Mouse (Mus musculus) kidney, embryonic 16.5 days (tissue): ENCODE measurements around the gene Gm49320. TPM values are rescaled to one million over a fixed set of nuclear protein-coding genes. Genes with fewer than 3 reads are reported as not detected.
A peak's percentile ranks its signal among the peaks of the same experiment; 100 is the strongest.

ENCODE experiments used
- ATAC-seq: fragments of 200-750 bp; cut with Nextera tagmentation; 2 replicates; pipeline ENCODE4 v1.8.0; 2017; ENCODE audit warnings: moderate TSS enrichment; ENCODE audit not compliant: low FRiP score, low TSS enrichment
- H3K27ac ChIP-seq: fragments of 300-500 bp; sonication (generic); 2 replicates; pipeline ENCODE4 v1.5.1; 2014; ENCODE audit warnings: low read length
- H3K27me3 ChIP-seq: fragments of 300-500 bp; sonication (generic); 2 replicates; pipeline ENCODE4 v1.6.1; 2014; ENCODE audit warnings: low read length, control low read depth, mixed read lengths; ENCODE audit not compliant: insufficient read depth
- H3K36me3 ChIP-seq: fragments of 300-500 bp; sonication (generic); 2 replicates; pipeline ENCODE4 v1.6.1; 2014; ENCODE audit warnings: low read length, control low read depth, mixed read lengths; ENCODE audit not compliant: insufficient read depth
- H3K4me1 ChIP-seq: fragments of 300-500 bp; sonication (generic); 2 replicates; pipeline ENCODE4 v1.6.1; 2014; ENCODE audit warnings: low read length, control low read depth, mixed read lengths; ENCODE audit not compliant: insufficient read depth
- H3K4me2 ChIP-seq: fragments of 300-500 bp; sonication (generic); replicated peaks from 2 replicates; pipeline ENCODE4 v1.6.1; 2014; ENCODE audit warnings: low read depth, low read length
- H3K4me3 ChIP-seq: fragments of 300-500 bp; sonication (generic); 2 replicates; pipeline ENCODE4 v1.5.1; 2014; ENCODE audit warnings: mild to moderate bottlenecking, low read length
- H3K9ac ChIP-seq: fragments of 300-500 bp; sonication (generic); replicated peaks from 2 replicates; pipeline ENCODE4 v1.6.1; 2014; ENCODE audit warnings: low read length
- H3K9me3 ChIP-seq: fragments of 300-500 bp; sonication (generic); 2 replicates; pipeline ENCODE4 v1.6.1; 2016; ENCODE audit warnings: low read length, control low read depth
- WGBS: fragments of 180-500 bp; shearing (Covaris S2); extraction: QIAGEN DNeasy Blood & Tissue Kit; methylation state at CpG from one replicate; pipeline ENCODE4 v1.1.7; 2014; 5-methylcytosine and 5-hydroxymethylcytosine counted together
- polyA plus RNA-seq: library from polyadenylated mRNA; unstranded; fragments of >200 nt; fragmentation: Nextera tagmentation; extraction: Ambion mirVana; gene quantifications from 2 replicates; pipeline ENCODE4 v1.2.1, GENCODE M21; 2015

Gm49320 gene
- polyA plus RNA-seq = 1.2 and 1.3 TPM in 2 replicates

DNA sequence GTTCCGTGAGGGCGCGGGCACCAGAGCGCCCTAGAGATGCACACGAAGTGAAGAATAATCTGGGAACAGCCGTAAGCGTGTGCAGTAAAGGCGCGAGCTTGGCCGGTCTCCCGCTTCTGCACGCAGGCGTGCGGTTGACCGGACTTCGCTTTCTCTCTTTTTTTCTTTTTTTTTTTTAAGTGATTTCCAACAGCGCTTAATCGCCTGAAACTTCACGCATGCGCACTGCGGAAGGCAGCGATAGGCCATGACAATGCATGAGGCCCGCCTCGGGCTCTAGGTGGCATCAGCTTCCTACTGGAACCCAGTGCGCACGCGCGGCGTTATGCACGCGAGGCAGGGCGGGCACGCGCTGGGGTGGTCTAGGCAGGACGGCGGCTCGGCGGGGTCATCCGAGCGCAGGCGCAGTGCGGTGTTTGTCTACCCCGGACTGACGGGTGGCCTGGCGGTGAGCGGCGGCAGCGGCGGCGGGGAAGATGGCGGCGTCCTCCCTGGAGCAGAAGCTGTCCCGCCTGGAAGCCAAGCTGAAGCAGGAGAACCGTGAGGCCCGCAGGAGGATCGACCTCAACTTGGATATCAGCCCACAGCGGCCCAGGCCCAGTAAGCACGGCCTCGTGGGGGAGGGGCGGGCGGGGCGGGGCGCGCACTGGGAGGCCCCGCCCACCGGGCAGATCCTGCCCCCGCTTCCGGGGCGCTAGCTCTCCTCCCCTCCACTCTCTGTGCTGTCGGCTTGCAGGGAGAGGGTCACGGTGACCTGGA lies at the start of gene Gm49320, which contains the start of gene Map2k7:
TSS of gene Gm49320 (plus strand) at position 432 of the 759 bp plus-strand sequence.
TSS of gene Map2k7 (plus strand) at position 307 of the 759 bp plus-strand sequence.
- H3K4me2 ChIP-seq = peak within 1 kb of the TSS; percentile 70

DNA sequence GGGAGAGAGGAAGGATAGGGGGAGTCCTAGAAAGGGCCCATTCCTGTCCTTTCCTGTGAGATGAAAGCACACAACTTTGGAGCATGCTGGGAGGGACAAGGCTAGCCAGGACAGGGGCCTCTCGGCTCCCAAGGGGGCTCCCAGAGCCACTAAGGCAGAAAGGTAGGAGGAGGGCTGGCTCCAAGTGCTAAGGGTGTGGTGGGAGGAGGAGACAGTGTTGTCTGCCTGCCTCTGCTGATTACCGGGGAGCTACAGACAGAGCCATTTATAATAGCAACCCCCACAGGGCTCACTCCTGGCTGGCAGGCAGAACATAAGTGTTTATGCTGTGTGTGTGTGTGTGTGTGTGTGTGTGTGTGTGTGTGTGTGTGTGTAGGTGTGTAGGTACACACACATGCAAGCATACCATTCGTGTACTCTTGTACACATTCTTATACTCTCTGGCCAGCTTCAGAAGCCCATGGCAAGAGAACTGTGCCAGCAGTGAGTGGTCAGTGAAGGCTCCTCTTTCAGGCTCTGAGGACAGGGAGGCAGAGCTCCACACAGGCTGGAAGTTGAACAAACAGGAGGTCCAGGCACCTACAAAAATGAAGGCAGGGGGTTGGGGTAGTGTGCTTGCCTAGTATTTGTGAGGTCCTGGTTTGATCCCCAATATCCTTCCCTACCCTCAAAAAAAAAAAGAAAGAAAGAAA lies 49.5 kb upstream of the Gm49320 start:
- no peak overlapping the region for H3K9ac ChIP-seq
- H3K27ac ChIP-seq = no peak overlapping the region
- H3K4me2 ChIP-seq = no peak overlapping the region
- H3K4me3 ChIP-seq = no peak overlapping the region
- H3K9me3 ChIP-seq = no peaks in the 10 kb centered on the region
- no peaks in the 10 kb centered on the region for H3K4me1 ChIP-seq
- peaks cover 31% of the 10 kb centered on the region for H3K36me3 ChIP-seq
- WGBS = 29% methylated on average over 3 of the region's 3 CpGs
- no peak for ATAC-seq
- no peaks in the 10 kb centered on the region for H3K27me3 ChIP-seq

More for the DNA sequence above, at the start of gene Gm49320, which contains the start of gene Map2k7:
- H3K9ac ChIP-seq = peak within 1 kb of the TSS; percentile 84
- no peaks in the 10 kb centered on the region for H3K27me3 ChIP-seq
- peak; percentile 95 for ATAC-seq
- H3K4me1 ChIP-seq = peaks cover 30% of the 10 kb centered on the region
- H3K27ac ChIP-seq = peak within 1 kb of the TSS; percentile 95
- under 1% methylated on average over 64 of the region's 71 CpGs for WGBS
- peak within 1 kb of the TSS; percentile 83 for H3K4me3 ChIP-seq
- H3K36me3 ChIP-seq = peaks cover 12% of the 10 kb centered on the region
- H3K9me3 ChIP-seq = no peaks in the 10 kb centered on the region

DNA sequence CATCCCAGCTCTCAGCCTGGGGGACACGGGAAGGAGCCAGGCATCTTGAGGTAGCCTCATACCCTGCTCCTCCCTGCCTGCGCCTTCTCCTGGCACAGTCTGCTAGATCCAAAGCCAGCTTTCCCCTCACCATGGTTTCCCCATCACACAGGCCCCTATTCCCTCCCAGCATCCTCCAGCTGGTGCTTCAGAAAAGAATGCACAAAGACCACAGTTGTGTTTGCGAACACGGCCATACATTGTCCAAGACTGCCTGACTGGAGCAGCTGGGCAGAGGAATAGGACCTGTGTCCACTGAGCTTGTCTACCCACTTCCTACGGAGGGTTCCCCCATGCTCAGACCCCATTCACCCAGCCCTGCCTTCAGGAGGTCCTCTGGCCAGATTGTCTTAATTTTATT lies 46.4 kb upstream of the Gm49320 start:
- no peak for ATAC-seq
- Histone ChIP-seq H3K9ac (no peak overlapping the region), H3K27me3 (no peaks in the 10 kb centered on the region), H3K9me3 (no peaks in the 10 kb centered on the region), H3K36me3 (peaks cover 12% of the 10 kb centered on the region; the same call in 1 of the 2 replicates), H3K4me2 (no peak overlapping the region), H3K4me3 (no peak overlapping the region), H3K4me1 (no peaks in the 10 kb centered on the region), H3K27ac (no peak overlapping the region)
- WGBS = 72% methylated on average over 5 of the region's 5 CpGs

DNA sequence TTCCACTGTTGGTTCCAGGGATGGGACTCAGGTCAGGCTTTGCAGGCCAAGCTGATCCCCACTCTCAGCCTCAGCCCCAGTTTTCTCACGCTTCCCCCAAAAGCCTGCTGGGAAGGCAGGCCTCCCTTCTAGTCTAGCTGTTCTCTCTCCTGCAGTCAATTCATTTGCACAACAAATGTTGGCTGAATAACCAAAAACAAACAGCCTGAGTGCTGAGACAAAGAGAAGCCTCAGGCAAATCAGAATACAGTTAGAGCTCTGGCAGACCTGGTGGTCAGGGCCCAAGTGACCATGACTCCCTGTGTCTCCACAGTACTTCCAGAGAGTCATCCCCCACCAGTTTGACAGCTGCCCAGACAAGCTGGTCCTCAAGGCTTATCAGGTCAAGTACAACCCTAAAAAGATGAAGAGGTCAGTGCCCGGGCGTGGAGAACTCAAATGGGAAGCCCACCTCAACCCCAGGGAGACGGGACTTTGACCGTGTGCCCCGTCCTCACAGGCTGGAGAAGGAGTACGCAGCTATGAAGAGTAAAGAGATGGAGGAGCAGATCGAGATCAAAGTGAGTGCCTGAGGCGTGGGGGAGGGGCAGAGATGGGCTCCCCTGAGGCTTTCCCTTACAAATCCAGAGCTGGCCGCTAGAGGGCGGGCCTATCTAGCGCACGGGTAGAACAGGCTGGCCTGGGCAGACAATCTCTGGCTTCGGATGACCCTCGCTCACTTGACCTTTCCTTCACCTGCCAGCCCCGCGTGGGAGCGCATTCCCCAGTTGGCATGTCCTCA lies 45.7 kb upstream of the Gm49320 start:
- no peak overlapping the region for H3K27ac ChIP-seq
- 0 out of 2 replicates have a peak, but pooled peaks cover 8% of the 10 kb centered on the region for H3K36me3 ChIP-seq
- H3K4me1 ChIP-seq = no peaks in the 10 kb centered on the region
- peak overlapping the region; percentile 14 for H3K4me2 ChIP-seq
- H3K9ac ChIP-seq = no peak overlapping the region
- H3K4me3 ChIP-seq = no peak overlapping the region
- 9% methylated on average over 18 of the region's 18 CpGs for whole genome bisulfite sequencing
- H3K9me3 ChIP-seq = no peaks in the 10 kb centered on the region
- H3K27me3 ChIP-seq = no peaks in the 10 kb centered on the region
- ATAC-seq = peak; percentile 84

DNA sequence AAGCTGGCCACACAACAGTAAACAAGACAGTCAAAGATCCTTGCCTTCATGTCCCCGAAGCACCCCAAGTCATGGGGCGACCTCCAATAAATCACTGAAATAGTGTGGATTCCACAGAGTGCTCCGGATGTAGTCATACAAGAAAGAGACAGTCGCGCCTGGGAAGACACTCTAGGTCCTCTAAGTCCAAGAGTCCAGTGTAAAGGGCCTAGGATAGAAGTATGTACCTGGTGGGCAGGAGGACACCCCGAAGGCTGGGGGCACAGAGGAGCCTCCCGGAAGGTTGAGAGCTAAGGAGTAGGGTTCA lies 45.1 kb upstream of the Gm49320 start:
- WGBS = 41% methylated on average over 7 of the region's 7 CpGs
- Histone ChIP-seq H3K4me3 (no peak overlapping the region), H3K27me3 (no peaks in the 10 kb centered on the region), H3K27ac (no peak overlapping the region), H3K4me2 (peak overlapping the region; percentile 14), H3K36me3 (0 out of 2 replicates have a peak, but pooled peaks cover 5% of the 10 kb centered on the region), H3K9ac (no peak overlapping the region), H3K4me1 (no peaks in the 10 kb centered on the region), H3K9me3 (no peaks in the 10 kb centered on the region)
- no peak; the same call in none of the 2 replicates for ATAC-seq

DNA sequence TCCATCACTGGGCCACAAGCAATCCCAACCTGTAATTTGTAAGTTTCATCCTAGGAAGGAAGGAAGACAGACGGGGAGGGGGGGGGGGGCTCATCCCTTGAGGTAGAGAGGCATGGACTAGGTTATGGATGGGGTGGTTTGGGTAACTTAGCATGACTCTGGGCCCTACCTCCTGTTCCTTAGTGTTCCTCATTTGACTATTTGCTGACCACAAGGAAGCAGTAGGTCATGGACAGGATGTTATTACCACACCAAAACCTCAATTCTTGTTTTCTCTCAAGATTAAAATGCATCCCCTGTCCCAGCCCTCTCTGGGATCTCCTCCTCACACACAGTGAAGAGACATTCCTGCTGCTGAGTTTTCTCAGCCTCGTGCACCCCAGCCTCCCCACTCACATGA lies 37.3 kb upstream of the Gm49320 start:
- 66% methylated on average over 2 of the region's 2 CpGs for WGBS
- Histone ChIP-seq H3K4me1 (peaks cover under 1% of the 10 kb centered on the region; the same call in 1 of the 2 replicates), H3K27ac (no peak overlapping the region), H3K4me3 (no peak overlapping the region), H3K9me3 (no peaks in the 10 kb centered on the region), H3K27me3 (peaks cover 14% of the 10 kb centered on the region), H3K4me2 (no peak overlapping the region), H3K36me3 (no peaks in the 10 kb centered on the region), H3K9ac (no peak overlapping the region)
- no peak for ATAC-seq

DNA sequence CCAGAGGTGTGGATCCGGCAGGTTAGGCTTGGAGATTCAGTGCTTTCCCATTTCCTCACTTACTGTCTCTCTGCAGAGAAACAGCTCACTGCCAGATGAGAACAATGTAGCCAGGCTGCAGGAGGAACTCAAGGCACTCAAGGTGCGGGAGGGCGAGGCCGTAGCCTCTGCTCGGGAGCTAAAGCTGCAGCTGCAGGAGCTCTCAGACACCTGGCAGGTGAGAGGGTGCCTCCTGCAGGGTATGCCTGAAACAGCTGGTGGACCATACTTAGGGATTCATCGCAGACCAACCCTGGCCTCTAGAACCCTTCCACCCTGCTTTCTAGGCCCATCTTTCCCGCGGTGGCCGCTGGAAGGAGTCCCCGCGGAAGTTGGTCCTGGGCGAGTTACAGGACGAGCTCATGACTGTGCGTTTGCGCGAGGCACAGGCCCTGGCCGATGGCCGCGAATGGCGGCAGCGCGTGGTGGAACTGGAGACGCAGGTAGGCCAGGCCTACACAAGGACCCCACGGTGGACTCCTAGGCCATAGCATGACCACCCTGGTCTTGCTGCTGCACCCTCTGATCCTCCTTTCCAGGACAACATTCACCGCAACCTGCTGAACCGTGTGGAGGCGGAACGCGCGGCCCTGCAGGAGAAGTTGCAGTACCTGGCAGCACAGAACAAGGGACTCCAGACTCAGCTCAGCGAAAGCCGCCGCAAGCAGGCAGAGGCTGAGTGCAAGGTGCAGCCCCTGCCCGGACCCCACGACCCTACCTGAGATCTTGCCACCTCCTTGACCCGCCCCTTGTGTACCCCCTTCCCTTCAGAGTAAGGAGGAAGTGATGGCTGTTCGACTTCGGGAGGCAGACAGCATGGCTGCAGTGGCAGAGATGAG lies 33.2 kb upstream of the Gm49320 start:
- Histone ChIP-seq H3K36me3 (peaks cover 14% of the 10 kb centered on the region; the same call in 1 of the 2 replicates), H3K27me3 (peaks cover 14% of the 10 kb centered on the region), H3K9ac (peak overlapping the region; percentile 23), H3K4me3 (peak overlapping the region; percentile 18), H3K4me2 (peak overlapping the region; percentile 43), H3K9me3 (peaks cover 6% of the 10 kb centered on the region; the same call in 1 of the 2 replicates), H3K4me1 (peaks cover 11% of the 10 kb centered on the region; the same call in 1 of the 2 replicates), H3K27ac (no peak overlapping the region)
- ATAC-seq = peak; percentile 17; the same call in 1 of the 2 replicates
- 24% methylated on average over 38 of the region's 38 CpGs for WGBS

DNA sequence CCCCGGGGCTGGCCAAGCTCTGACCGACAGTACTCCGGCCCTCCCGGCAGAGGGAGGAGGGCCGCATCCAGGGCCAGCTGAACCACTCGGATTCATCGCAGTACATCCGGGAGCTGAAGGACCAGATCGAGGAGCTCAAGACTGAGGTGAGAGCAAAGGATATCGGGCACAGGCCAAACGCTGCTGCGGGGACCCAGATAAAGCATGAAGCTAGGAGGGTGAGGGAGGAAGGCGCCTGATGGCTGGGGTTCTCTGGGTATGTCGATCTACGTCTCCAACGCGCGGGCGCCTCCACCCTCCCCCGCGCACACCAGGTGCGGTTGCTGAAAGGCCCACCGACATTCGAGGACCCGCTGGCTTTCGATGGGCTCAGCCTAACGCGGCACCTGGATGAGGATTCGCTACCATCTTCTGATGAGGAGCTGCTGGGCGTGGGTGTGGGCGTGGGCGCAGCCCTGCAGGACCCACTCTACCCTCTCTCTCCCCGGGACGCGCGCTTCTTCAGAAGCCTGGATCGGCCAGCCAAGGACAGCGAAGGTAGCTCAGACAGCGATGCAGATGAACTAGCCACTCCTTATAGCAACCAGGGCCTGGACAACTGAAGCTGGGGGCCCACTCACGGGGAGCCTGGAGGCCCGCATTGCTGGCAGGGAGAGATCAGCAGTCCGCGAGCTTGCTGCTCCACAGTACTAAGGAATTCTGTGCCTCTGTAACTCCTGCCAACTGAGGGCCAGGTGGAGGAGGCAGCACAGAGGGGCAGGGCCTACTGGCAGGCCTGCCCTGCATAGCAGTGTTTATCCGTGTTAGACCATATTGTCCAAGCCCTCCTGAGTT lies 32.3 kb upstream of the Gm49320 start:
- Histone ChIP-seq H3K4me1 (peaks cover 11% of the 10 kb centered on the region; the same call in 1 of the 2 replicates), H3K27me3 (peaks cover 14% of the 10 kb centered on the region), H3K4me2 (peak overlapping the region; percentile 43), H3K9ac (peak overlapping the region; percentile 23), H3K36me3 (peaks cover 14% of the 10 kb centered on the region; the same call in 1 of the 2 replicates), H3K4me3 (peak overlapping the region; percentile 18), H3K9me3 (peaks cover 6% of the 10 kb centered on the region; the same call in 1 of the 2 replicates), H3K27ac (no peak overlapping the region)
- ATAC-seq = peak; percentile 29; the same call in 1 of the 2 replicates
- 17% methylated on average over 44 of the region's 44 CpGs for WGBS
